Mouse (Mus musculus) brain, embryonic 14.5 days (tissue): ENCODE results near the gene Fbln2. TPM values are rescaled to one million over a fixed set of nuclear protein-coding genes. Genes with fewer than 3 reads are reported as not detected.
"Not testable (repeated sequence)": the region's sequence is repeated elsewhere in the genome, so short reads cannot be mapped to it uniquely, and the experiment has no call there.

Experiments used
- DNase-seq: peaks from one replicate; pipeline ENCODE4 v3.0.0-alpha.2; 2011; ENCODE audit warnings: low read depth
- CTCF ChIP-seq: fragments of 200-500 bp; IDR thresholded peaks from 2 replicates; pipeline ENCODE4 v1.5.1; 2012; ENCODE audit warnings: inconsistent platforms, mild to moderate bottlenecking, moderate library complexity, borderline replicate concordance; ENCODE audit not compliant: insufficient read depth, insufficient read length; ENCODE audit errors: extremely low read depth
- POLR2A ChIP-seq: fragments of 200-500 bp; IDR thresholded peaks from 2 replicates; pipeline ENCODE4 v1.6.1; 2012; ENCODE audit warnings: mild to moderate bottlenecking, inconsistent platforms, borderline replicate concordance; ENCODE audit not compliant: poor library complexity, insufficient read depth, insufficient read length, severe bottlenecking; ENCODE audit errors: extremely low read depth
- polyA plus RNA-seq: library from polyadenylated mRNA; depleted of rRNA; stranded (reverse); fragments of >200 nt; gene quantifications from 2 replicates; pipeline ENCODE4 v1.2.3, GENCODE M21; 2012; rRNA removed

Fbln2 gene
- 24.7 and 40.5 TPM in 2 replicates for polyA plus RNA-seq

GRCm38 (mm10) chr6:91212155-91212554, at the start of gene Fbln2:
Fbln2 (plus strand) TSS chr6:91212455.
- not testable (repeated sequence) for DNase-seq

GRCm38 (mm10) chr6:91163195-91163911, 48.9 kb upstream of the Fbln2 start:
- TF ChIP-seq POLR2A, result no peak
- no peak for TF ChIP-seq CTCF
- DNase-seq, result no peak

GRCm38 (mm10) chr6:91164584-91164983, 47.7 kb upstream of the Fbln2 start:
- DNase-seq, result peak; percentile 47

GRCm38 (mm10) chr6:91165210-91165609, 47.0 kb upstream of the Fbln2 start:
- TF ChIP-seq POLR2A, result no peak
- peak; percentile 92 for TF ChIP-seq CTCF

More at GRCm38 (mm10) chr6:91164584-91164983, 47.7 kb upstream of the Fbln2 start:
- TF ChIP-seq CTCF (peak; percentile 33; the same call in 1 of the 2 replicates), POLR2A (no peak)

GRCm38 (mm10) chr6:91167828-91168227, 44.4 kb upstream of the Fbln2 start:
- no peak for TF ChIP-seq POLR2A
- no peak for TF ChIP-seq CTCF
- no peak for DNase-seq

More at GRCm38 (mm10) chr6:91165210-91165609, 47.0 kb upstream of the Fbln2 start:
- peak; percentile 79 for DNase-seq

- TF ChIP-seq POLR2A, result no peak
- no peak for TF ChIP-seq CTCF
- DNase-seq, result no peak
Measured at GRCm38 (mm10) chr6:91169129-91169528, 43.1 kb upstream of the Fbln2 start.

GRCm38 (mm10) chr6:91171396-91171895, 40.8 kb upstream of the Fbln2 start:
- DNase-seq, result no peak
- no peak for TF ChIP-seq POLR2A
- TF ChIP-seq CTCF, result no peak

- TF ChIP-seq POLR2A (no peak), CTCF (no peak)
- DNase-seq, result no peak
Measured at GRCm38 (mm10) chr6:91172381-91172780, 39.9 kb upstream of the Fbln2 start.

GRCm38 (mm10) chr6:91173221-91173880, 38.9 kb upstream of the Fbln2 start:
- peak; percentile 69 for DNase-seq
- peak; percentile 71 for TF ChIP-seq CTCF
- no peak for TF ChIP-seq POLR2A

- DNase-seq, result no peak
- TF ChIP-seq CTCF (no peak), POLR2A (no peak)
Measured at GRCm38 (mm10) chr6:91174211-91174610, 38.0 kb upstream of the Fbln2 start.

GRCm38 (mm10) chr6:91180767-91181171, 31.5 kb upstream of the Fbln2 start:
- no peak for TF ChIP-seq CTCF
- peak; percentile 52 for DNase-seq

GRCm38 (mm10) chr6:91181320-91181719, 30.9 kb upstream of the Fbln2 start:
- no peak for TF ChIP-seq CTCF
- no peak for TF ChIP-seq POLR2A
- no peak for DNase-seq
